Mouse (Mus musculus): ENCODE data around the gene Mmd2.

GRCm38 (mm10) chr5:142595698-142596097 lies 12.9 kb downstream of the Mmd2 start:
- TF ChIP-seq MAX (IDR thresholded peaks at IDR 0.05; ENCODE audit: low read depth) (no peak), POLR2A (IDR thresholded peaks at IDR 0.05; ENCODE audit: insufficient read length, low read depth) (no peak), E2F4 (IDR thresholded peaks at IDR 0.05; ENCODE audit: insufficient read depth) (no peak), USF1 (IDR thresholded peaks at IDR 0.05; ENCODE audit: low read depth) (no peak), POLR2AphosphoS2 (IDR thresholded peaks at IDR 0.05; ENCODE audit: insufficient read length, low read depth) (no peak), TCF12 (IDR thresholded peaks at IDR 0.05; ENCODE audit: insufficient read depth, poor library complexity, severe bottlenecking) (no peak), TCF3 (IDR thresholded peaks at IDR 0.05; ENCODE audit: insufficient read length, low read depth) (no peak), MYOD1 (IDR thresholded peaks at IDR 0.05; ENCODE audit: control insufficient read depth in 1 of 3, insufficient read length in 2 of 3, low read depth in 2 of 3) (no peak), MYOG (IDR thresholded peaks at IDR 0.05; ENCODE audit: control insufficient read depth in 1 of 3, insufficient read depth in 1 of 3, insufficient read length in 2 of 3, low read depth in 2 of 3) (no peak), CEBPB (IDR thresholded peaks at IDR 0.05; ENCODE audit: insufficient read depth, poor library complexity, severe bottlenecking) (no peak), REST (IDR thresholded peaks at IDR 0.05; ENCODE audit: insufficient read depth, insufficient read length) (no peak), SRF (IDR thresholded peaks at IDR 0.05; ENCODE audit: control insufficient read depth, insufficient read length, low read depth) (no peak)
